Mouse (Mus musculus): Measurements from ENCODE around the gene Abi1.

DNA sequence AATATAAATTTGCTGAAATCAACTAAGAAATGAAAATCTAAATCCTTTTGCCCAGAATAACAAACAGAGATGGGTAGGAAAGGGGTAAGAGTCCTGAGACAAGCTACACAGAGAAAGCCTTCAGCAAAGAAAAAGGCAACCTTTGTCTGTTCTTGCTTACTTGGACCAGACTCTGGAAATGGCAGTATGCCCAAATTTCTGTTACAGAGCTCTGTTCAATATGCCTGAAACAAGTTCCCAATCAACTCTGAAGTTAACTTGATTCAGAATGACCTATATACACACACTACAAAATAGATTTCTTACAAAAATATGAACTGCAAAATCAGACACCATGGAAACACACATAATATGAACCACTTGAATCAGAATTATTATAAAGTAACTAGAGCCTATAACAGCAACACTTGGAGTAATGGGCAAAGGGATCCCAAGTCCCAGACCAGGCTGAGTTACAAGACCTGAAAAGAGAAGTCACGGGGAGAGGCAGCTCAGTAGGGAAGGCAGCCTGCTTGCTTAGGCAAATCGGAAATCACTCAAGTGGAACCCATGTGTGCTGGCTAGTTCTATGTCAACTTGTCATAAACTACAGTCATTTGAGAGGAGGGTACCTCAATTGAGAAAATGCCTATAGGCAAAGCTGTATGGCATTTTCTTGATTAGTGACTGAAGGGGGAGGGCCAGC is 53.9 kb downstream of the Abi1 start:
- no peak for TF ChIP-seq CTCF (IDR thresholded peaks at IDR 0.05; ENCODE audit: control insufficient read depth, insufficient read depth, low read length)
- TF ChIP-seq POLR2A (IDR thresholded peaks at IDR 0.05; ENCODE audit: borderline replicate concordance, control insufficient read depth, low read depth, low read length), result no peak
